Mouse (Mus musculus): ENCODE data around the gene Atxn7l1.

- no peak for TF ChIP-seq POLR2A (IDR thresholded peaks at IDR 0.05; ENCODE audit: borderline replicate concordance, extremely low read depth, low read depth, low read length)
- TF ChIP-seq CTCF (IDR thresholded peaks at IDR 0.05; ENCODE audit: insufficient read depth, low read length) = no peak
These were observed 6.4 kb downstream of the Atxn7l1 start for GRCm38 (mm10) chr12:33153850-33154249.

Measured in lung, adult 2 months (tissue).